Mouse (Mus musculus) liver, embryonic 11.5 days (tissue): ENCODE measurements around the gene Slc9a1. TPM values are rescaled to one million over a fixed set of nuclear protein-coding genes. Genes with fewer than 3 reads are reported as not detected.
A peak's percentile ranks its signal among the peaks of the same experiment; 100 is the strongest.

Experiments used
- ATAC-seq: fragments of 200-750 bp; cut with Nextera tagmentation; replicated peaks from 2 replicates; pipeline ENCODE4 v1.8.0; 2017; ENCODE audit warnings: moderate number of reproducible peaks, mild to moderate bottlenecking, moderate TSS enrichment, moderate library complexity; ENCODE audit not compliant: low FRiP score
- DNase-seq: peaks from one replicate; pipeline ENCODE4 v3.0.0-alpha.2; 2017; ENCODE audit warnings: low spot score
- H3K27ac ChIP-seq: fragments of 300-500 bp; sonication (generic); 2 replicates; pipeline ENCODE4 v1.5.1; 2014; ENCODE audit warnings: mild to moderate bottlenecking, low read depth, low read length, control low read depth
- H3K27me3 ChIP-seq: fragments of 300-500 bp; sonication (generic); replicated peaks from 2 replicates; pipeline ENCODE4 v1.6.1; 2014; ENCODE audit warnings: low read length, mixed read lengths; ENCODE audit not compliant: control insufficient read depth, insufficient read depth
- H3K36me3 ChIP-seq: fragments of 300-500 bp; sonication (generic); 2 replicates; pipeline ENCODE4 v1.6.1; 2014; ENCODE audit warnings: mild to moderate bottlenecking, low read length, moderate library complexity, mixed read lengths; ENCODE audit not compliant: control insufficient read depth, insufficient read depth
- H3K4me1 ChIP-seq: fragments of 300-500 bp; sonication (generic); replicated peaks from 2 replicates; pipeline ENCODE4 v1.6.1; 2014; ENCODE audit warnings: low read length, mixed read lengths; ENCODE audit not compliant: control insufficient read depth, insufficient read depth
- H3K4me2 ChIP-seq: fragments of 300-500 bp; sonication (generic); 2 replicates; pipeline ENCODE4 v1.6.1; 2014; ENCODE audit warnings: mild to moderate bottlenecking, control low read depth, moderate library complexity
- H3K4me3 ChIP-seq: fragments of 300-500 bp; sonication (generic); 2 replicates; pipeline ENCODE4 v1.5.1; 2014; ENCODE audit warnings: low read depth, low read length, control low read depth
- H3K9ac ChIP-seq: fragments of 300-500 bp; sonication (generic); 2 replicates; pipeline ENCODE4 v1.6.1; 2014; ENCODE audit warnings: low read depth, low read length, control low read depth
- H3K9me3 ChIP-seq: fragments of 300-500 bp; sonication (generic); 2 replicates; pipeline ENCODE4 v1.6.1; 2016; ENCODE audit warnings: low read length, inconsistent platforms, mixed read lengths; ENCODE audit not compliant: control insufficient read depth
- WGBS: fragments of 180-500 bp; shearing (Covaris S2); extraction: QIAGEN DNeasy Blood & Tissue Kit; methylation state at CpG from one replicate; pipeline ENCODE4 v1.1.7; 2014; 5-methylcytosine and 5-hydroxymethylcytosine counted together
- polyA plus RNA-seq: library from polyadenylated mRNA; unstranded; fragments of >200 nt; fragmentation: Nextera tagmentation; extraction: Ambion mirVana; gene quantifications from 2 replicates; pipeline ENCODE4 v1.2.1, GENCODE M21; 2014

The Slc9a1 gene
- polyA plus RNA-seq, result 6.9 and 7.7 TPM in 2 replicates

GRCm38 (mm10) chr4:133369553-133370297, at the start of gene Slc9a1:
TSS of gene Slc9a1 (plus strand) at chr4:133369706.
- Histone ChIP-seq H3K4me1 (peaks cover 47% of the 10 kb centered on the region), H3K4me3 (peak within 1 kb of the TSS; percentile 91), H3K4me2 (peak within 1 kb of the TSS; percentile 95), H3K27me3 (no peaks in the 10 kb centered on the region), H3K9ac (peak within 1 kb of the TSS; percentile 92), H3K27ac (peak within 1 kb of the TSS; percentile 74), H3K9me3 (no peaks in the 10 kb centered on the region; the same call in 1 of the 2 replicates), H3K36me3 (0 out of 2 replicates have a peak, but pooled peaks cover 1% of the 10 kb centered on the region)
- ATAC-seq, result peak; percentile 90
- peak; percentile 91 for DNase-seq
- WGBS, result under 1% methylated on average over 40 of the region's 40 CpGs

GRCm38 (mm10) chr4:133328129-133328528, 41.4 kb upstream of the Slc9a1 start:
- H3K4me1 ChIP-seq, result 0 out of 2 replicates have a peak, but pooled peaks cover 1% of the 10 kb centered on the region
- no peak overlapping the region for H3K9ac ChIP-seq
- H3K27ac ChIP-seq, result no peak overlapping the region
- H3K27me3 ChIP-seq, result no peaks in the 10 kb centered on the region
- H3K4me2 ChIP-seq, result no peak overlapping the region
- no peak for ATAC-seq
- H3K36me3 ChIP-seq, result no peaks in the 10 kb centered on the region
- no peak overlapping the region for H3K4me3 ChIP-seq
- no peak for DNase-seq
- H3K9me3 ChIP-seq, result no peaks in the 10 kb centered on the region
- 38% methylated on average over 7 of the region's 7 CpGs for WGBS

- Histone ChIP-seq H3K4me2 (no peak overlapping the region), H3K27me3 (no peaks in the 10 kb centered on the region), H3K4me3 (no peak overlapping the region), H3K4me1 (0 out of 2 replicates have a peak, but pooled peaks cover 3% of the 10 kb centered on the region), H3K9me3 (no peaks in the 10 kb centered on the region), H3K9ac (no peak overlapping the region), H3K36me3 (no peaks in the 10 kb centered on the region), H3K27ac (no peak overlapping the region)
- no peak for ATAC-seq
- 86% methylated on average over 4 of the region's 4 CpGs for WGBS
- DNase-seq, result no peak
Observed at GRCm38 (mm10) chr4:133330296-133330695, 39.2 kb upstream of the Slc9a1 start.

DNA sequence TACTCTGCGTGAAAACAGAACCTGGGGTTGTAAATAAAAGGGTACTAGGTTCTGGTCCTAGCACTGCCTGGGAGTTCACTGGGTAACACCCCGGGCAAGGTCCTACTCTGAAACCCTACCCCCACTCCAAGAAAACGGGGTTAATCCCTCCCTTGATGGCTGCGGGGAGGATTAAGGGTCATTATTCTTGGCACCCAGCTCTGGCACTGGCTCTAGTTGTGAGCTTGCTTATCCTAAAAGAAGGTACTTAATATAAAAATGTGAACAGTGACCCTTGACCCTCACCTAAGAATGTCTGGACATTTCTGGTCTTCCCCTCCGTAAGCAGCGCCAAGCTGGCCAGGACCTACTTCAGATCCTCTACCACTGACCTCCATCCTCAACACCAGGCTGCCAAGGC, 36.2 kb upstream of the Slc9a1 start:
- Histone ChIP-seq H3K9me3 (no peaks in the 10 kb centered on the region), H3K27ac (no peak overlapping the region), H3K9ac (no peak overlapping the region), H3K4me1 (peaks cover 10% of the 10 kb centered on the region; the same call in 1 of the 2 replicates), H3K36me3 (no peaks in the 10 kb centered on the region), H3K4me3 (no peak overlapping the region), H3K4me2 (no peak overlapping the region), H3K27me3 (no peaks in the 10 kb centered on the region)
- ATAC-seq, result no peak
- 76% methylated on average over 6 of the region's 6 CpGs for WGBS
- no peak for DNase-seq

- DNase-seq (no peak), ATAC-seq (no peak)
- 12% methylated on average over 14 of the region's 14 CpGs for WGBS
- H3K36me3 ChIP-seq, result no peaks in the 10 kb centered on the region
- H3K4me2 ChIP-seq, result peak overlapping the region; percentile 93
- H3K4me3 ChIP-seq, result peak overlapping the region; percentile 83
- H3K9ac ChIP-seq, result peak overlapping the region; percentile 79
- H3K9me3 ChIP-seq, result no peaks in the 10 kb centered on the region
- peaks cover 15% of the 10 kb centered on the region for H3K4me1 ChIP-seq
- H3K27me3 ChIP-seq, result no peaks in the 10 kb centered on the region; the same call in 1 of the 2 replicates
- H3K27ac ChIP-seq, result no peak overlapping the region
Observed at GRCm38 (mm10) chr4:133337833-133338520, 31.5 kb upstream of the Slc9a1 start.

GRCm38 (mm10) chr4:133338521-133339095, 30.9 kb upstream of the Slc9a1 start:
- H3K4me2 ChIP-seq, result peak overlapping the region; percentile 93

DNA sequence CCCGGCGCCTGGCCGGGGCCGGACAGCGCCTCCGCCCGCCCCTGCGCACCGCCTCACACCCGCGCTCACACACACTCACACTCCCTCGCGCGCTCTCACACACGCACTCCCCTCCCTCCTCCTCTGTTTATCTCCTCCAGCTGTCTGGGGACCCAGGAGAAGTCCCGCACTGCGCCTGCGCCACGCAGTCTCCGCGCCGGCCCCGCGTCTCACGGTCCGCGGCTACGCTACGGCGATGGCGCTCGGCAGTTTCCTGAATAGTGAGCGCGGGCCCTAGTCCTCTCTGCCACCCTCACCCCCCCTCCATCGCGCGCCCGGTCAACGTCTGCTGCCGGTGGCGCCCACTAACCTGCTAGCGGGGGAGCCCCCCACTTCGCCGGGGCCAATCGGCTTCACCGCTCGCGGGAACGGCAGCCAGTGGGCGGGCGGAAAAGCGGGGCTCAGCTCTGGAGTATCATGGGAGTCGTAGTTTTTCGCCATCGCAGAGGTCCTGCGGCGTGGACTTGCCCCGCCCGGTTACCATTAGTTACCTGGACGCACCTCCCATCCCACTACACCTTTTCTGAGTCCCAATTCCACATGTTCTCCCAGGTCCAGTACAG, 30.3 kb upstream of the Slc9a1 start:
- DNase-seq (peak; percentile 93), ATAC-seq (peak; percentile 94)
- Histone ChIP-seq H3K27me3 (no peaks in the 10 kb centered on the region; the same call in 1 of the 2 replicates), H3K27ac (peak overlapping the region; percentile 65), H3K4me3 (peak overlapping the region; percentile 83), H3K36me3 (no peaks in the 10 kb centered on the region), H3K4me2 (peak overlapping the region; percentile 93), H3K9me3 (no peaks in the 10 kb centered on the region), H3K9ac (peak overlapping the region; percentile 79), H3K4me1 (peaks cover 12% of the 10 kb centered on the region)
- under 1% methylated on average over 59 of the region's 60 CpGs for WGBS

More at GRCm38 (mm10) chr4:133338521-133339095, 30.9 kb upstream of the Slc9a1 start:
- DNase-seq, result no peak
- Histone ChIP-seq H3K27ac (peak overlapping the region; percentile 65), H3K4me3 (peak overlapping the region; percentile 83), H3K9ac (peak overlapping the region; percentile 79), H3K36me3 (no peaks in the 10 kb centered on the region), H3K27me3 (no peaks in the 10 kb centered on the region; the same call in 1 of the 2 replicates), H3K9me3 (no peaks in the 10 kb centered on the region), H3K4me1 (peaks cover 12% of the 10 kb centered on the region)
- WGBS, result under 1% methylated on average over 39 of the region's 39 CpGs
- peak; percentile 40 for ATAC-seq

GRCm38 (mm10) chr4:133340217-133340616, 29.3 kb upstream of the Slc9a1 start:
- ATAC-seq (no peak), DNase-seq (no peak)
- no peaks in the 10 kb centered on the region for H3K36me3 ChIP-seq
- H3K9ac ChIP-seq, result no peak overlapping the region
- H3K27me3 ChIP-seq, result no peaks in the 10 kb centered on the region; the same call in 1 of the 2 replicates
- no peak overlapping the region for H3K27ac ChIP-seq
- no peak overlapping the region for H3K4me3 ChIP-seq
- no peaks in the 10 kb centered on the region for H3K9me3 ChIP-seq
- H3K4me2 ChIP-seq, result no peak overlapping the region; the same call in 1 of the 2 replicates
- 80% methylated on average over 2 of the region's 2 CpGs for WGBS
- peaks cover 12% of the 10 kb centered on the region for H3K4me1 ChIP-seq
